Mouse (Mus musculus) liver, embryonic 14.5 days (tissue): ENCODE measurements around the gene Hacd2.

ENCODE experiments used
- CTCF ChIP-seq: IDR thresholded peaks from 2 replicates; pipeline ENCODE4 v1.5.1; 2016; ENCODE audit warnings: antibody characterized with exemption, low read depth, control low read depth
- EP300 ChIP-seq: IDR thresholded peaks from 2 replicates; pipeline ENCODE4 v1.6.1; 2016; ENCODE audit warnings: antibody characterized with exemption, low read depth

GRCm38 (mm10) chr16:34981009-34981408 is 41.2 kb upstream of the Hacd2 start:
- TF ChIP-seq CTCF: no peak
- TF ChIP-seq EP300: no peak
